ENCODE assay signal across 11 mouse cellular contexts in the genomic region with DNA sequence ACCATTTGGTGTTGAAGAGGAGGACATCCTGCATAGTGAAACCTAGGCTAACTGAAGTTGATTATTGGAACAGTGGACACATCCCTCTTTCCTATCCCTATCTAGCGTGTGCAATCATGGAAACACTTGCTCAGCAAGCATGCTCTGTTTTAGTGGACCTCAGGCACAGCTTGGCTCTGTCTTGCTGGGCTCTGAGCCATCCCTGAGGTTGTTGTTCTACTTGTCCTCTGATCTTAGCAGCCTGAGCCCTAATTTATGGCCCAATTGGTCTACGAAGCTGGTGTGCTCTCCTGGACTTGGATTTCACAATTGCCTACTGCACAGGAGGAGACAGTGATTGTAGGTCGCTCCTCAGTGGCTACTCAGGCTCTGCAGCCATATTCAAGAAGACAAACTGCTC. TPM values are rescaled to one million over a fixed set of nuclear protein-coding genes. Genes with fewer than 3 reads are reported as not detected.
DNase-seq lines count a peak whose midpoint lies in the region.
"Had no signal": no experiment of that assay in that cellular context is flagged by ENCODE, and none has a peak within 500 bp of the region (broad histone marks: within the 10 kb centered on the region; RNA-seq: fewer than 3 reads in every experiment).

No protein-coding gene starts in this region.

- intact Hi-C loops in left cerebral cortex, postnatal 25 days (cut with DNase I) = no loop called here

- peak; percentile 23 to 41 for DNase-seq in lung, adult 18-20 months
- DNase-seq in lung, postnatal 10 days = no peak
- peak; percentile 54 for DNase-seq in adrenal gland, postnatal 10 days
- DNase-seq in cerebellum, adult 18-20 months = peak; percentile 44 to 53
- DNase-seq in kidney, postnatal 10 days = peak; percentile 23
- no peak for DNase-seq in frontal cortex, postnatal 10 days (ENCODE audit: low spot score in 2 of 2)
- DNase-seq in left cerebral cortex, postnatal 25 days (ENCODE audit: low spot score in 2 of 2) = no peak
- no peak for DNase-seq in layer of hippocampus, adult 18-20 months (ENCODE audit: low spot score in 2 of 2)
- DNase-seq: liver, embryonic 13.5 days; retina, postnatal 1 day had no signal

RNA-seq across cellular contexts. Expression of gene Fam13a, which starts 56.1 kb away (rescaled TPM):
- total RNA-seq in adrenal gland, postnatal 10 days (2021) = 100 to 1,000 TPM; 110 to 111 TPM
- total RNA-seq in left cerebral cortex, postnatal 25 days (2021) = 10 to 100 TPM; 12.0 to 12.1 TPM
- total RNA-seq in layer of hippocampus, adult 18-20 months (2021) = 10 to 100 TPM; 15.4 to 17.8 TPM
- total RNA-seq: monocyte, adult 5-6 weeks had no signal

Comparison
In these comparisons a context has a peak if more than half of its experiments do, and no peak if none do; other contexts are left out.
1. DNase-seq: peak in lung, adult 18-20 months (2 of 2), adrenal gland, postnatal 10 days (single experiment), cerebellum, adult 18-20 months (2 of 2) and kidney, postnatal 10 days (single experiment); none in lung, postnatal 10 days (single experiment), frontal cortex, postnatal 10 days (0 of 2), left cerebral cortex, postnatal 25 days (0 of 2) and layer of hippocampus, adult 18-20 months (0 of 2).
2. RNA of gene Fam13a, which starts 56.1 kb away (total RNA-seq): 110 to 111 TPM in adrenal gland, postnatal 10 days; 15.4 to 17.8 TPM in layer of hippocampus, adult 18-20 months and 12.0 to 12.1 TPM in left cerebral cortex, postnatal 25 days; every median in the first group is over 4 times any median in the second.